Mouse (Mus musculus) midbrain, postnatal 0 days (tissue): ENCODE measurements around the gene Otoa. TPM values are rescaled to one million over a fixed set of nuclear protein-coding genes. Genes with fewer than 3 reads are reported as not detected.

Source experiments
- ATAC-seq: fragments of 200-750 bp; cut with Nextera tagmentation; 2 replicates; pipeline ENCODE4 v1.8.0; 2017; ENCODE audit warnings: moderate number of reproducible peaks, mild to moderate bottlenecking, moderate TSS enrichment, moderate library complexity; ENCODE audit not compliant: low FRiP score
- DNase-seq: peaks from one replicate; pipeline ENCODE4 v3.0.0-alpha.2; 2015; ENCODE audit warnings: low spot score
- H3K27ac ChIP-seq: fragments of 300-500 bp; sonication (generic); 2 replicates; pipeline ENCODE4 v1.5.1; 2014; ENCODE audit warnings: low read depth, mild to moderate bottlenecking, low read length, mixed read lengths
- H3K27me3 ChIP-seq: fragments of 300-500 bp; sonication (generic); 2 replicates; pipeline ENCODE4 v1.6.1; 2014; ENCODE audit warnings: low read length, control low read depth, mixed read lengths; ENCODE audit not compliant: insufficient read depth
- H3K36me3 ChIP-seq: fragments of 300-500 bp; sonication (generic); 2 replicates; pipeline ENCODE4 v1.6.1; 2014; ENCODE audit warnings: low read length, control low read depth, mixed read lengths; ENCODE audit not compliant: insufficient read depth
- H3K4me1 ChIP-seq: fragments of 300-500 bp; sonication (generic); 2 replicates; pipeline ENCODE4 v1.6.1; 2014; ENCODE audit warnings: mild to moderate bottlenecking, control low read depth, antibody characterized with exemption, low read length, mixed read lengths; ENCODE audit not compliant: insufficient read depth
- H3K4me2 ChIP-seq: fragments of 300-500 bp; sonication (generic); 2 replicates; pipeline ENCODE4 v1.6.1; 2014; ENCODE audit warnings: low read depth, mild to moderate bottlenecking, low read length, mixed read lengths; ENCODE audit not compliant: poor library complexity, severe bottlenecking
- H3K4me3 ChIP-seq: fragments of 300-500 bp; sonication (generic); 2 replicates; pipeline ENCODE4 v1.5.1; 2014; ENCODE audit warnings: low read depth, mild to moderate bottlenecking, low read length, moderate library complexity
- H3K9ac ChIP-seq: fragments of 300-500 bp; sonication (generic); replicated peaks from 2 replicates; pipeline ENCODE4 v1.6.1; 2014; ENCODE audit warnings: mild to moderate bottlenecking, low read length, moderate library complexity, mixed read lengths; ENCODE audit not compliant: poor library complexity, severe bottlenecking
- H3K9me3 ChIP-seq: fragments of 300-500 bp; sonication (generic); 2 replicates; pipeline ENCODE4 v1.6.1; 2016; ENCODE audit warnings: low read length, control low read depth
- CTCF ChIP-seq: IDR thresholded peaks from 2 replicates; pipeline ENCODE4 v1.5.1; 2016; ENCODE audit warnings: antibody characterized with exemption, mild to moderate bottlenecking
- WGBS: fragments of 180-500 bp; shearing (Covaris S2); extraction: QIAGEN DNeasy Blood & Tissue Kit; methylation state at CpG from one replicate; pipeline ENCODE4 v1.1.7; 2014; 5-methylcytosine and 5-hydroxymethylcytosine counted together
- polyA plus RNA-seq: library from polyadenylated mRNA; unstranded; fragments of >200 nt; fragmentation: Nextera tagmentation; extraction: Ambion mirVana; gene quantifications from 2 replicates; pipeline ENCODE4 v1.2.1, GENCODE M21; 2015
- total RNA-seq: library from RNA; depleted of rRNA; stranded (reverse); fragments of >200 nt; gene quantifications from 2 replicates; pipeline ENCODE4 v1.2.3, GENCODE M21; 2014

The Otoa gene
- total and polyA plus RNA-seq, 2 experiments from 2014 or later: 0.42 TPM; not detected in 1

DNA sequence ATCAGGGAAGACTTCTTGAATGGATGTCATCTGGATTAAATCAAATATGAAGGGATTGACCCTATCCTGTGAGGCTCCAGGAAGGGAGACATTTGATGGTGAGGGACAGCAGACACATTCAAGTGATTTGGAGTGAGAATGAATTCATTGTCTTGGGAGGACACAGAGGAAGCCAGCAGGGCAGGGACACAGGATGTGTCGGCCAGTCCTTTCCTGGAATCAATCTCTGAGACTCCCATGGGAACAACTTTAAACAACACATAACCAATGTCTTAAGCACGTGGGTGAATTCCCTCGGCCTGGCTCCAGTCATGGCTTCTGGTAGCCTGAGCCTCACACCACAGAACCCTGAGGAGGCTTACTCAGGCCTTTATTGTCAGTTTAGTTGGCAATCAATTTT, 26.4 kb downstream of the Otoa start:
- no peak for TF ChIP-seq CTCF
- H3K27me3 ChIP-seq: no peaks in the 10 kb centered on the region
- no peak for ATAC-seq
- no peaks in the 10 kb centered on the region for H3K9me3 ChIP-seq
- H3K9ac ChIP-seq: no peak overlapping the region
- DNase-seq: no peak
- no peak overlapping the region for H3K27ac ChIP-seq
- 85% methylated on average over 3 of the region's 3 CpGs for WGBS
- no peak overlapping the region for H3K4me3 ChIP-seq
- H3K36me3 ChIP-seq: no peaks in the 10 kb centered on the region
- no peaks in the 10 kb centered on the region for H3K4me1 ChIP-seq
- no peak overlapping the region for H3K4me2 ChIP-seq

DNA sequence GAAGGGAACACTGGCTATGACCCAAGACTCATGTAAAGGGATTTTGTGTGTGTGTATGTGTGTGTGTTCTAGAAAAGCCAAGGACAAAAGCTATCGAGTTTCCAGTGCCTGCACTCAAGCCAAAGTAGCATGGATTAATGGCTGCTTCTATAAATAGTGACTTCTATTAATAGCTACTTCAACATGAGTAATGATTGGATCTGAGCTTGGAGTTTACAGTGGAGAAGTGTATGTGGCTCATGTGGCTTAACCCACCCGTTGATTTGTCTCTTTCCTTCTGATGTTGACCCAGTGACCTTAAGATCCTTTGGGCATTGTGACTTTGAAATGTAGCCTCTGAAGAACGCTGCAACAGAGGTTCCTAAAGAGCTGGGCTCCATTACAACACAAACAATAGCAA, 29.9 kb downstream of the Otoa start:
- Histone ChIP-seq H3K9me3 (no peaks in the 10 kb centered on the region), H3K36me3 (no peaks in the 10 kb centered on the region), H3K27me3 (no peaks in the 10 kb centered on the region), H3K4me1 (no peaks in the 10 kb centered on the region), H3K4me3 (no peak overlapping the region), H3K9ac (no peak overlapping the region), H3K27ac (no peak overlapping the region), H3K4me2 (no peak overlapping the region)
- DNase-seq (peak; percentile 4), ATAC-seq (no peak)
- no peak for TF ChIP-seq CTCF
- 58% methylated on average over 3 of the region's 3 CpGs for WGBS

GRCm38 (mm10) chr7:121111762-121112161, 30.3 kb downstream of the Otoa start:
- Histone ChIP-seq H3K4me3 (no peak overlapping the region), H3K9me3 (no peaks in the 10 kb centered on the region), H3K4me2 (no peak overlapping the region), H3K27me3 (no peaks in the 10 kb centered on the region), H3K36me3 (no peaks in the 10 kb centered on the region), H3K4me1 (no peaks in the 10 kb centered on the region), H3K27ac (no peak overlapping the region), H3K9ac (no peak overlapping the region)
- WGBS: 75% methylated on average over 3 of the region's 3 CpGs
- DNase-seq (no peak), ATAC-seq (no peak)
- no peak for TF ChIP-seq CTCF

GRCm38 (mm10) chr7:121120143-121120818, 38.8 kb downstream of the Otoa start:
- no peak overlapping the region for H3K4me3 ChIP-seq
- ATAC-seq (peak; percentile 73), DNase-seq (peak; percentile 88)
- H3K4me1 ChIP-seq: no peaks in the 10 kb centered on the region
- peak; percentile 96 for TF ChIP-seq CTCF
- no peaks in the 10 kb centered on the region for H3K27me3 ChIP-seq
- H3K27ac ChIP-seq: no peak overlapping the region
- H3K9ac ChIP-seq: no peak overlapping the region
- H3K4me2 ChIP-seq: no peak overlapping the region
- WGBS: 10% methylated on average over 10 of the region's 10 CpGs
- no peaks in the 10 kb centered on the region for H3K36me3 ChIP-seq
- no peaks in the 10 kb centered on the region for H3K9me3 ChIP-seq

- Histone ChIP-seq H3K4me3 (no peak overlapping the region), H3K36me3 (no peaks in the 10 kb centered on the region), H3K9me3 (no peaks in the 10 kb centered on the region), H3K27me3 (no peaks in the 10 kb centered on the region), H3K4me2 (no peak overlapping the region), H3K9ac (no peak overlapping the region), H3K27ac (no peak overlapping the region), H3K4me1 (no peaks in the 10 kb centered on the region)
- WGBS: 96% methylated on average over 2 of the region's 2 CpGs
- ATAC-seq: no peak
- TF ChIP-seq CTCF: no peak
- DNase-seq: no peak
Observed at GRCm38 (mm10) chr7:121130837-121131236, 49.4 kb downstream of the Otoa start.

- ATAC-seq (no peak), DNase-seq (no peak)
- Histone ChIP-seq H3K4me3 (no peak overlapping the region), H3K27me3 (no peaks in the 10 kb centered on the region), H3K9me3 (no peaks in the 10 kb centered on the region), H3K4me1 (no peaks in the 10 kb centered on the region), H3K27ac (no peak overlapping the region), H3K4me2 (no peak overlapping the region), H3K9ac (no peak overlapping the region), H3K36me3 (no peaks in the 10 kb centered on the region)
- TF ChIP-seq CTCF: no peak
- WGBS: 63% methylated on average over 5 of the region's 5 CpGs
Observed at GRCm38 (mm10) chr7:121141274-121141673, 59.8 kb downstream of the Otoa start.
